Mouse (Mus musculus) lung, embryonic 14.5 days (tissue): Measurements from ENCODE around the gene C8b. TPM values are rescaled to one million over a fixed set of nuclear protein-coding genes. Genes with fewer than 3 reads are reported as not detected.

Source experiments
- ATAC-seq: fragments of 200-750 bp; cut with Nextera tagmentation; 2 replicates; pipeline ENCODE4 v1.8.0; 2017; ENCODE audit warnings: mild to moderate bottlenecking, moderate TSS enrichment, moderate library complexity; ENCODE audit not compliant: insufficient read depth
- DNase-seq: peaks from one replicate; pipeline ENCODE4 v3.0.0-alpha.2; 2015
- H3K27ac ChIP-seq: fragments of 300-500 bp; sonication (generic); 2 replicates; pipeline ENCODE4 v1.5.1; 2014; ENCODE audit warnings: low read depth, mild to moderate bottlenecking, moderate library complexity
- H3K27me3 ChIP-seq: fragments of 300-500 bp; sonication (generic); 2 replicates; pipeline ENCODE4 v1.6.1; 2014; ENCODE audit warnings: low read length, control low read depth; ENCODE audit not compliant: insufficient read depth
- H3K36me3 ChIP-seq: fragments of 300-500 bp; sonication (generic); 2 replicates; pipeline ENCODE4 v1.6.1; 2014; ENCODE audit warnings: control low read depth; ENCODE audit not compliant: insufficient read depth
- H3K4me1 ChIP-seq: fragments of 300-500 bp; sonication (generic); 2 replicates; pipeline ENCODE4 v1.6.1; 2014; ENCODE audit warnings: antibody characterized with exemption, control low read depth; ENCODE audit not compliant: insufficient read depth
- H3K4me2 ChIP-seq: fragments of 300-500 bp; sonication (generic); 2 replicates; pipeline ENCODE4 v1.6.1; 2014; ENCODE audit warnings: mild to moderate bottlenecking
- H3K4me3 ChIP-seq: fragments of 300-500 bp; sonication (generic); 2 replicates; pipeline ENCODE4 v1.5.1; 2014; ENCODE audit warnings: low read depth, low read length
- H3K9ac ChIP-seq: fragments of 300-500 bp; sonication (generic); 2 replicates; pipeline ENCODE4 v1.6.1; 2014
- H3K9me3 ChIP-seq: fragments of 300-500 bp; sonication (generic); 2 replicates; pipeline ENCODE4 v1.6.1; 2016; ENCODE audit warnings: low read depth, low read length, control low read depth
- CTCF ChIP-seq: IDR thresholded peaks from 2 replicates; pipeline ENCODE4 v1.5.1; 2016; ENCODE audit warnings: antibody characterized with exemption, low read depth
- WGBS: fragments of 180-500 bp; shearing (Covaris S2); extraction: QIAGEN DNeasy Blood & Tissue Kit; methylation state at CpG from one replicate; pipeline ENCODE4 v1.1.7; 2014; 5-methylcytosine and 5-hydroxymethylcytosine counted together
- polyA plus RNA-seq: library from polyadenylated mRNA; unstranded; fragments of >200 nt; fragmentation: Nextera tagmentation; extraction: Ambion mirVana; gene quantifications from 2 replicates; pipeline ENCODE4 v1.2.1, GENCODE M21; 2014

Gene C8b
- not detected in 2 replicates for polyA plus RNA-seq

DNA sequence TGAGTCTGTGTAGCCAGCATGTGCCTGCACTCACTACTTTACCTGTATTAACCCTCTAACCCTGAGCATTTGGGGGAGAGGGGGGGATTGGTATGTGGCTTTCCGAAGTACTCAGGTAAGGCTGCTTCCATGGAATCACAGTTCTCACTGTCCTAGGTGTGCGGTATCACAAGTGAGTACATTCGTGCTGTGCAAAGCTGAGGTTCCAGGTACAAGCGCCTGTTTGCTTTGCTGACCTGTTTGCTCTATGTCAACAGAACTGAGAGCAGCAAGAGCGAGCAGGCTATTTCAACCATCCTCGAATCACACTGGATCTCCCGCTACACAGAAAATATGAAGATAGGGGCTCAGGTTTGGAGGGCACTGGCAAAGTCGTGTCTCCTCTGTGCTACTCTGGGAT, at the start of gene C8b:
C8b (plus strand) TSS at position 253 of the 400 bp plus-strand sequence.
- Histone ChIP-seq H3K9me3 (no peaks in the 10 kb centered on the region), H3K27me3 (no peaks in the 10 kb centered on the region), H3K36me3 (no peaks in the 10 kb centered on the region), H3K4me3 (no peak within 1 kb of the TSS), H3K9ac (no peak within 1 kb of the TSS), H3K27ac (no peak within 1 kb of the TSS), H3K4me1 (no peaks in the 10 kb centered on the region), H3K4me2 (no peak within 1 kb of the TSS)
- TF ChIP-seq CTCF, result no peak
- DNase-seq, result no peak
- 69% methylated on average over 8 of the region's 8 CpGs for WGBS
- no peak for ATAC-seq

- H3K4me3 ChIP-seq, result no peak overlapping the region
- TF ChIP-seq CTCF, result no peak
- H3K27me3 ChIP-seq, result no peaks in the 10 kb centered on the region
- no peaks in the 10 kb centered on the region for H3K36me3 ChIP-seq
- DNase-seq (no peak), ATAC-seq (no peak)
- H3K9ac ChIP-seq, result no peak overlapping the region
- 65% methylated on average over 1 of the region's 1 CpGs for WGBS
- H3K9me3 ChIP-seq, result no peaks in the 10 kb centered on the region
- no peak overlapping the region for H3K4me2 ChIP-seq
- H3K4me1 ChIP-seq, result no peaks in the 10 kb centered on the region
- no peak overlapping the region for H3K27ac ChIP-seq
These were observed 49.6 kb upstream of the C8b start for GRCm38 (mm10) chr4:104716506-104716905.

- Histone ChIP-seq H3K27me3 (no peaks in the 10 kb centered on the region), H3K9me3 (no peaks in the 10 kb centered on the region), H3K27ac (no peak overlapping the region), H3K4me1 (no peaks in the 10 kb centered on the region), H3K36me3 (no peaks in the 10 kb centered on the region), H3K4me3 (no peak overlapping the region), H3K9ac (no peak overlapping the region), H3K4me2 (no peak overlapping the region)
- no peak for TF ChIP-seq CTCF
- peak; percentile 55 for DNase-seq
- 33% methylated on average over 13 of the region's 13 CpGs for WGBS
- ATAC-seq, result peak; percentile 65; the same call in 1 of the 2 replicates
These were observed 46.9 kb upstream of the C8b start for GRCm38 (mm10) chr4:104718973-104719795.

GRCm38 (mm10) chr4:104723527-104724045, 42.5 kb upstream of the C8b start:
- H3K36me3 ChIP-seq, result no peaks in the 10 kb centered on the region
- TF ChIP-seq CTCF, result no peak
- H3K9me3 ChIP-seq, result no peaks in the 10 kb centered on the region
- H3K4me1 ChIP-seq, result no peaks in the 10 kb centered on the region
- H3K4me2 ChIP-seq, result no peak overlapping the region
- no peaks in the 10 kb centered on the region for H3K27me3 ChIP-seq
- no peak overlapping the region for H3K27ac ChIP-seq
- no peak overlapping the region for H3K4me3 ChIP-seq
- DNase-seq (no peak), ATAC-seq (no peak)
- 75% methylated on average over 6 of the region's 6 CpGs for WGBS
- H3K9ac ChIP-seq, result no peak overlapping the region

- 69% methylated on average over 5 of the region's 5 CpGs for WGBS
- TF ChIP-seq CTCF, result no peak
- H3K27ac ChIP-seq, result no peak overlapping the region
- H3K36me3 ChIP-seq, result no peaks in the 10 kb centered on the region
- no peaks in the 10 kb centered on the region for H3K27me3 ChIP-seq
- H3K9me3 ChIP-seq, result no peaks in the 10 kb centered on the region
- H3K4me1 ChIP-seq, result no peaks in the 10 kb centered on the region
- no peak overlapping the region for H3K9ac ChIP-seq
- DNase-seq, result no peak
- no peak overlapping the region for H3K4me3 ChIP-seq
- no peak for ATAC-seq
- H3K4me2 ChIP-seq, result no peak overlapping the region
These were observed 41.9 kb upstream of the C8b start for GRCm38 (mm10) chr4:104724258-104724657.

DNA sequence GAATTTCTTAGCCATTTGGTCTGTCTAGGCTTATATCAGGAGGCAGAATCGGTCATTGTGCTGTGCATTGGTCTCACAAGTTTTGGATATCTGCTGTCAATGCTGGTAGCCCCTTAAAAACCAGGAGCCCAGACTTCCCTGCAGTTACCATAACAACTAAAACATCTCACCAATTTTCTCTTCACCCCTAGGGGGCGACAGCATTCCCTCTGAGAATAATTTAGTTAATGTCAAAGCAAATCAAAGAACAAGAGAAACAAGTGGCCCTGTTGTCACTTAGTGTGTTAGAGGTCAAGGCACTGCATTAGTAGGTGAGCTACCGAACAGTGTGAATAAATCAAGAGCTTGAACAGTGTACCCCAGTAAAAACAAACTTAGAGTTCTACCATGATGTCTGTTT, 40.4 kb upstream of the C8b start:
- Histone ChIP-seq H3K9me3 (no peaks in the 10 kb centered on the region), H3K4me2 (no peak overlapping the region), H3K27ac (no peak overlapping the region), H3K4me3 (no peak overlapping the region), H3K27me3 (no peaks in the 10 kb centered on the region), H3K4me1 (no peaks in the 10 kb centered on the region), H3K9ac (no peak overlapping the region), H3K36me3 (no peaks in the 10 kb centered on the region)
- DNase-seq, result peak; percentile 35
- WGBS, result 48% methylated on average over 3 of the region's 3 CpGs
- no peak for ATAC-seq
- peak; percentile 52 for TF ChIP-seq CTCF

- Histone ChIP-seq H3K27ac (no peak overlapping the region), H3K36me3 (no peaks in the 10 kb centered on the region), H3K9ac (no peak overlapping the region), H3K4me1 (no peaks in the 10 kb centered on the region), H3K4me3 (no peak overlapping the region), H3K27me3 (no peaks in the 10 kb centered on the region), H3K4me2 (no peak overlapping the region), H3K9me3 (no peaks in the 10 kb centered on the region)
- TF ChIP-seq CTCF, result no peak
- 71% methylated on average over 8 of the region's 8 CpGs for WGBS
- ATAC-seq (no peak), DNase-seq (no peak)
These were observed 36.9 kb upstream of the C8b start for GRCm38 (mm10) chr4:104729185-104729584.
